Mouse (Mus musculus) testis, postnatal 14 days (tissue): ENCODE measurements around the gene Slc22a27.
"Not testable (repeated sequence)": the region's sequence is repeated elsewhere in the genome, so short reads cannot be mapped to it uniquely, and the experiment has no call there.

Experiments used
- DNase-seq: peaks from one replicate; pipeline ENCODE4 v3.0.0; 2021; ENCODE audit warnings: low spot score

The Slc22a27 gene

DNA sequence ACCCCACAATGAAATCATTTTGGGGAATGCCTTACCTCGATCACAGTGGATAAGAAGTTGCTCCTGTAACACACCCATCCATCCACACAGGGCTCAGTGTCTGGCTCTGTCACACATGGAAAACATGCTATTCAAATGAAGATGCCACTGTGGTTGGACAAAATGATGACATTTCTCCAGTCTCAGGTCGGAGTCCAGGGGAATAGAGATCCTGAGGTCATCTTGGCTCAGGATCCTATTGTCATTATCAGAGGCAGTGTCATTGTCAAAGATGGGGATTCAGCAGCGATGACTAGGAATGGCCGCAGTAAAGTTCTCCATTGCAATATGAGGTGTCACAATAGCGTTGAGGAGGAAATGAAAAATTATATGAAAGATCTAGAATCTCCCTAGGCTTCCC lies at the start of gene Slc22a27:
Gene Slc22a27, minus strand, starts transcription at position 101 of the 400 bp plus-strand sequence.
- DNase-seq: not testable (repeated sequence)

DNA sequence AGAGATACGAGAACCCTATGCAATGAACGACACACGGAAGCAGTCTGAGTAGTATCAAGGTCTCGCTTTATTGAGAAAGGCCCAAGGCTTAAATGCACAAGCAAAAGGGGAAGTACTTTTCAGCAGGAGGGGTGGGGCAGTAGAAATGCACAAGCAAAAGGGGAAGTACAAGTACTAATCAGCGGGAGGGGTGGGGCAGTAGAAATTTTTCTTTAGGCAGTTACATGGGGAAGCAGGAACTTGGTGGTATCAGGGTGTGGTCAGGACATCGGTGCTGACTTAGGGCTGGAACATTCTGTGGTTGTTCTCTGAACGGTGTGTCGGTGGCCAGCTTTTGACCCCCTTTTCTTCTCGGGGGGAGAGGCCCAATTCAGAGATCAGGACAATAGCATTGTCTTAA lies 45.8 kb upstream of the Slc22a27 start:
- DNase-seq: not testable (repeated sequence)

DNA sequence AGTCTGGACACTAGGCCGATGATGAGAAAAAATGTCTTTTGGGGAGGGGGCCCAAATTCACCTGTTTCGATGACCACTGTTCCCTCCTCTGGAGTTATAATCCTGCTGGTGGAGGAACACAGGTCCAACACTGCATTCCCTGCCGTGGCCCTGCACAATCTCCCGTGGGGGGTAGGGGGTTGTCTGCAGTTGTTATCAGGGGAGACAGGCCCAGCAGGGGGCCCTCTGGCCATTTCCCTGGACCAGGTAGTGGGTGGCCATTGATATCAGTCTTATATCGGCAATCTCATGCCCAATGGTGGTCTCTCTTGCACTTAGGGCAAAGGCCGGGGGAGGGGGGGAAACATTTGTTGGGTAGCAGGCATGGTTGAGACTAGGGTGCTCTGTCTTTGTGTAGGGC lies 43.3 kb upstream of the Slc22a27 start:
- not testable (repeated sequence) for DNase-seq

DNA sequence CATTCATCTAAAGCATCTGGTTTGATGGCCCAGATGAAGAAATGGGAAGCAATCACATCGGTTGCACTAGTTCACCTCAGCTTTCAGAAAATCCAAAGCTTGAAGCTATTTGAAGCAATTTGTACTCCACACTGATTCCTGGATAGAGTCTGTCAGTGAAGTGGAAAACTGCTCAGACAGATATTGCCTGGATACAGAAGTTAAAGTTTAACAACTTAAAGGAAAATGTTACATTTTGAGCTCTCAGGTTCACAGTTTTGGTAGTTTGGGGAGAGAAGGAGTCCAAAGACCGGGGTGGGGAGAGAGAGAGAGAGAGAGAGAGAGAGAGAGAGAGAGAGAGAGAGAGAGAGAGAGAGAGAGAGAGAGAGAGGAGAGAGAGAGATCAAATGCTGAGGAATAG lies 2.9 kb upstream of the Slc22a27 start:
- DNase-seq: no peak

DNA sequence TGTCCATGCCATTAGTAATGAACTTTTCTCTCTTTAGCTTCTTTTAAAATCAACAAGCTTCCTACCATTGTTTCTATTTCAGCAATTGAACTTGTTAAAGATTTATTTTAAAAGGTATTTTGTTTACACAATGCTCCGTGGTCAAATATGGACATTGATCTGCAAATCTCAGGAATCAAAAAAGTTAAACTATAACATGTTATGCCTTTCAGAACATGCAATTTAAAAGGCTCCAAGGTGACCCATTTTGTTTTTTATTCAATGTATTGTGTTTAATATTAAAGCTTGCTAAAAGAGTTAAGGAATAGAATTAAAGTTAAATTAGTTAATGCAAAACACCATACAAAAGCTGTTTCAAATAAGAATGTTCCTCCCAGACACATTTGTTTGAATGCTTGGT lies 723 bp upstream of the Slc22a27 start:
- not testable (repeated sequence) for DNase-seq

DNA sequence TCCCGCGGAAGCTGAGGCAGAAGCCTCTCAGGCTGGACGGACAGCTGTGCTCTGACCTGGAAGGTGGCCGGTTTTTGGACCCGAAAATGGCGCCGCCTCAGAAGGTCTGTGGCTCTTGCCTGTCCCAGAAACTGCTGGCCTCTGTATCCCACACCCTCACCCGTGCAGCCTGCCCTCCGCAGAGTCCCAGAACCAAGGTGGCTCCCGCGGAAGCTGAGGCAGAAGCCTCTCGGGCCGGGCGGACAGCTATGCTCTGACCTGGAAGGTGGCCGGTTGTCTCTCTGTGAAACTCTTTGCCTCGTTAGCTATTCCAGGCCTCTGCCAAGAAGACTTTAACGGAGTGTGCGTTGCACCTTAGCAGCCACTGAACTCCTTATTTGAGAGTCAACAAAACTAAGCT lies 26.4 kb downstream of the Slc22a27 start:
- not testable (repeated sequence) for DNase-seq

DNA sequence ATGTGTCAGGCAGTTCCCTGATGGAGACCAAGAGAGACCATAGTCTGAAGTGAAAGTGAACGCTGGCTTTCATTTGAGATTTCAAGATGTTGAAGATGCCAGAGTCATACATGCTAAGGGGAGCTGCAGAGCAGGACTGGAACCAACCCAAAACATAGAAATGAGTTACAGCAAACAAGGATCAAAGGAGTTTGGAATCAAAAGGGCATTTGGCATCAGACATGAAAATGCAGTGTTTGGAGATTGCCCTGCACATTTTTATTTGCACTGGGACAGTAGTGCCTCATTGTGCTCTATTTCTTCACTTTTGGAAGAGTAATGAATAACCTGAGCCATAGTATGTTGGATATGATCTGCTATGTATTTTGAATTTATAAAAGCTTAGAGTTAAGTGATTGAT lies 89.2 kb downstream of the Slc22a27 start:
- no peak for DNase-seq

DNA sequence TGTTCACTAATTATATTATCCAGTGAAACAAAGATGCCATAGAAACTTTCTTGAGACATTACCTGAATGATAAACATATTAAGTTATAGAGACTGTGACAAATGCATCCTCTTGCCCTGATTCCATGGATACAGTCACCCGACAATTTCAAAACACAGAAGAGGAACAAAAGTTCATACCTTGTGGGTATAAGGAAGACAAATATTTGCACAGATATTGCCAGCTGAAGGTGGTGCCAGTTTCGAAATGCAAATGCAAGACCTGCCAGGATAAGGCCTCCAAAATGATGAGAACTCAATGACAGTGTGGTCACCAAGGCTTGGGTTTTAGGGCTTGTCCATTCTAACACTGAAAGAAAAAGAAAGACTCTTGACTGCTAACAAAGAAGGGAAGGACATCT lies 136.0 kb downstream of the Slc22a27 start:
- no peak for DNase-seq
